Mouse (Mus musculus) CD8-positive naive resting alpha-beta T cell, adult 57 days (primary cell): ENCODE measurements around the gene Cntnap3. TPM values are rescaled to one million over a fixed set of nuclear protein-coding genes. Genes with fewer than 3 reads are reported as not detected.

Experiments
- total RNA-seq: library from RNA; stranded (reverse); gene quantifications from one replicate; pipeline ENCODE4 v1.2.4, GENCODE M21; 2023

The Cntnap3 gene
- not detected for total RNA-seq

DNA sequence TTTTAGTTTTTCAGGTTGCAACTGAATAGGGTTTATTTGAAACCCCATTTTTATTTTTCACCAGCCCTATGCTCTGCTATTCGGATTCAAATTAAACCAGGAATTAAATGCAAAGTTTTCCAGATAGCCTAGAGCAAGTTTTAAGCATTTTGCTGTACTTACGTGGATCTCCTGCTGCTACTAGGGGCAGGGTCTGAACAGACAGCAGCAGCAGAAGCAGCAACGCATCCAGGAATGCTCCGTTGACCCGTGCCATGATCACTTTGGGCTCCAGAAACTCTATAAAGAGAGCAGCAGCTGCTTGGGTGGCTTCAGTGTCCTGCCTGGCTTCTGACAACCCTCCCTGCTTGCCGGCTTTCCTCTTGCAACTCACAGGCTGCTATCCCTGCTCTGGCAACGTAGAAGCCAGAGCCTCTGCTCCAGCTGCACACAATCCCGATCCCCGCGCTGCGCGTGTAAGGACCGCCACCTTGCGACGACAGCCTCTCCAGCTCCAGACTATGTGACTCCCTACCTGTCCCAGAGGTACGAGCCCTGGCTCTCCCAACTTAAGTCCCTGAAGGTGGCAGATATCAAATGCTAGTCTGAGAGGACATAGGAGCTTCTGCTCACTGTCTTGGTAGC lies at the start of gene Cntnap3:
TSS of gene Cntnap3 (minus strand) at position 371 of the 624 bp plus-strand sequence.

DNA sequence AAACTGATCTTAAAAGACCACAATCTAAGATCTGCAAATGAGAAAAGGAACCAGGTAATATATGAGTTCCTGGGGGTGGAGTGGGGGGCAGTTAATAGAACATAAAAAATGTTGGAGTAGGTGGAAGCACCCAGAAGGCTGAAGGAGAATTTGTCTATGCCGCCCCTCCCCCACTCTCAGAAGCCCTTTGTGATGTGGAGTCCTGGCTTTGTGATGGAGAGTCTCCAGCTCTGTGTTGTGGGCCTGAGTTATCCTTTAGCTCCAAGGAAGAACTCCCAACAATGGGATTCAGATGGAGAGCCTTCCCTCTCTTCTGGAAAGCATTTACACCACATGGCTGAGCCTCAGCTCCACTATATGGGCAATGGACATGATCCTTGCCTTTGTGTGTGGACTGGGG lies 13.4 kb upstream of the Cntnap3 start, which contains the start of gene Spata31:
TSS of gene Spata31 (plus strand) at position 216 of the 400 bp plus-strand sequence.

Other genes starting within 250 kb of the Cntnap3 start
- not detected for gene Spata31, start 13.5 kb upstream of the Cntnap3 start, total RNA-seq
- gene Spata31d1c, start 129.1 kb upstream of the Cntnap3 start, total RNA-seq, result not detected
- gene Prss47, start 148.8 kb upstream of the Cntnap3 start, total RNA-seq, result 1.0 TPM
- 36.7 TPM for gene Mfsd14b, start 209.0 kb upstream of the Cntnap3 start, total RNA-seq
- not detected for gene Olfr465-ps1, start 234.1 kb upstream of the Cntnap3 start, total RNA-seq
- not detected for gene Olfr466, start 246.3 kb upstream of the Cntnap3 start, total RNA-seq